Mouse (Mus musculus): ENCODE measurements around the gene Ptpra. TPM values are rescaled to one million over a fixed set of nuclear protein-coding genes. Genes with fewer than 3 reads are reported as not detected.
"Not testable (repeated sequence)": the region's sequence is repeated elsewhere in the genome, so short reads cannot be mapped to it uniquely, and the experiment has no call there.

The Ptpra gene
- polyA plus RNA-seq, 1 experiment from 2014 or later = 99.3 TPM

- Histone ChIP-seq H3K9me3 (ENCODE audit: low read depth, low read length) (no peaks in the 10 kb centered on the region; the same call in 1 of the 2 replicates), H3K36me3 (ENCODE audit: insufficient read depth) (no peaks in the 10 kb centered on the region), H3K4me3 (ENCODE audit: low read depth, low read length) (no peak overlapping the region), H3K27me3 (ENCODE audit: insufficient read depth, low read length) (peaks cover 4% of the 10 kb centered on the region; the same call in 1 of the 2 replicates), H3K27ac (ENCODE audit: low read depth) (no peak overlapping the region), H3K4me2 (no peak overlapping the region), H3K9ac (no peak overlapping the region), H3K4me1 (ENCODE audit: insufficient read depth) (no peaks in the 10 kb centered on the region)
- no peak for ATAC-seq (ENCODE audit: insufficient read depth)
- no peak for TF ChIP-seq CTCF (IDR thresholded peaks at IDR 0.05; ENCODE audit: low read depth)
- peak; percentile 17 for DNase-seq
- 86% methylated on average over 4 of the region's 4 CpGs for WGBS
Observed at GRCm38 (mm10) chr2:130488600-130488999, 38.5 kb downstream of the Ptpra start.

DNA sequence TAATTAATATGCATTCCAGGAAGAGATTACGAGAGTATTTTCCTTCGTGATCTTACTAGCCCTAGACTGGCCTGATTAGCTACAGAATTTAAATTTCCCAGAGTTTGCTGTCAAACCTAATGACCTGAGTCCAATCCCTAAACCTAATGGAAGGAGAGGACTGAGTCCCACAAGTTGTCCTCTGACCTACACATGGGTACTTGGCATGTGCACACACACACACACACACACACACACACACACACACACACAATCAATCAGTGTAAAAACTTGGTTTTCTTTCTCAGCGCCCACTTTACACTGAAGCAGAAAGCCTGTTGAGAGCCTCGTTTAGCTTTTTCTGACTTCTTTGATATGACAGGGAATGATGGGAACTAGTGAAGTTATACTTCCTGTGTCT is 41.1 kb downstream of the Ptpra start:
- Histone ChIP-seq H3K4me3 (ENCODE audit: low read depth, low read length) (no peak overlapping the region), H3K4me1 (ENCODE audit: insufficient read depth) (no peaks in the 10 kb centered on the region), H3K4me2 (no peak overlapping the region), H3K36me3 (ENCODE audit: insufficient read depth) (no peaks in the 10 kb centered on the region), H3K9me3 (ENCODE audit: low read depth, low read length) (no peaks in the 10 kb centered on the region), H3K27me3 (ENCODE audit: insufficient read depth, low read length) (no peaks in the 10 kb centered on the region), H3K9ac (no peak overlapping the region), H3K27ac (ENCODE audit: low read depth) (no peak overlapping the region)
- WGBS = 60% methylated on average over 4 of the region's 4 CpGs
- TF ChIP-seq CTCF (IDR thresholded peaks at IDR 0.05; ENCODE audit: low read depth) = no peak
- DNase-seq = no peak
- no peak for ATAC-seq (ENCODE audit: insufficient read depth)

- Histone ChIP-seq H3K9me3 (ENCODE audit: low read depth, low read length) (no peaks in the 10 kb centered on the region), H3K4me1 (ENCODE audit: insufficient read depth) (no peaks in the 10 kb centered on the region), H3K9ac (no peak overlapping the region), H3K4me2 (no peak overlapping the region), H3K4me3 (ENCODE audit: low read depth, low read length) (no peak overlapping the region), H3K27me3 (ENCODE audit: insufficient read depth, low read length) (no peaks in the 10 kb centered on the region), H3K36me3 (ENCODE audit: insufficient read depth) (no peaks in the 10 kb centered on the region), H3K27ac (ENCODE audit: low read depth) (no peak overlapping the region)
- ATAC-seq (ENCODE audit: insufficient read depth) (no peak), DNase-seq (peak; percentile 18)
- WGBS = 35% methylated on average over 7 of the region's 7 CpGs
- TF ChIP-seq CTCF (IDR thresholded peaks at IDR 0.05; ENCODE audit: low read depth) = 0 out of 2 replicates have a peak, but pooled peaks have one; percentile 2
Observed at GRCm38 (mm10) chr2:130491587-130491986, 41.5 kb downstream of the Ptpra start.

GRCm38 (mm10) chr2:130495114-130495513 is 45.0 kb downstream of the Ptpra start:
- not testable (repeated sequence) for H3K27ac ChIP-seq (ENCODE audit: low read depth); H3K36me3 ChIP-seq (ENCODE audit: insufficient read depth); H3K9me3 ChIP-seq (ENCODE audit: low read depth, low read length); H3K4me3 ChIP-seq (ENCODE audit: low read depth, low read length); ATAC-seq (ENCODE audit: insufficient read depth); DNase-seq; H3K4me2 ChIP-seq; H3K4me1 ChIP-seq (ENCODE audit: insufficient read depth); H3K9ac ChIP-seq; H3K27me3 ChIP-seq (ENCODE audit: insufficient read depth, low read length)
- 78% methylated on average over 4 of the region's 4 CpGs for WGBS

DNA sequence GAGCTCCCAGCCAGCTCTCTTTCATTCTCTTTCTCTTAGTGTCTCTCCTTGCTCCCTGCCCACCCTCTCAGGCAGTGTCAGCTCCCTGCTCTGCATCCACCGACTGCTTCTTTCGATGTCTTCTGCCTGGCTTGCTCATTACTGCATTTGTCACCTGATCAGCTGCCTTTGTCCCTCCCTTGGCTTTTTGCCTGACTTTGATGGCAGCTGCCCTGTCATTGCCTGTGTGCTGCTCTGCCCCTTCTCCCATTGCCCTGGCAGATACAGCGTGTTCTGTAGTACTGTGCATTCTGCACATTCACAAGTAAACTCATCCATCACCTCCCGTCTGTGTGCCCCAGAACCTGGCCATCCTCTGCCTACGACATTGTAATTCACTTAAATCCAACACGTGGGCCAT is 46.0 kb downstream of the Ptpra start:
- H3K4me2 ChIP-seq = no peak overlapping the region
- no peaks in the 10 kb centered on the region for H3K27me3 ChIP-seq (ENCODE audit: insufficient read depth, low read length)
- H3K4me1 ChIP-seq (ENCODE audit: insufficient read depth) = no peaks in the 10 kb centered on the region; the same call in 1 of the 2 replicates
- H3K9me3 ChIP-seq (ENCODE audit: low read depth, low read length) = no peaks in the 10 kb centered on the region
- H3K9ac ChIP-seq = no peak overlapping the region
- TF ChIP-seq CTCF (IDR thresholded peaks at IDR 0.05; ENCODE audit: low read depth) = no peak
- DNase-seq (peak; percentile 27), ATAC-seq (ENCODE audit: insufficient read depth) (no peak)
- WGBS = 47% methylated on average over 6 of the region's 6 CpGs
- no peaks in the 10 kb centered on the region for H3K36me3 ChIP-seq (ENCODE audit: insufficient read depth)
- no peak overlapping the region for H3K27ac ChIP-seq (ENCODE audit: low read depth)
- no peak overlapping the region for H3K4me3 ChIP-seq (ENCODE audit: low read depth, low read length)

GRCm38 (mm10) chr2:130496931-130497330 is 46.9 kb downstream of the Ptpra start:
- no peak overlapping the region for H3K4me2 ChIP-seq
- H3K4me3 ChIP-seq (ENCODE audit: low read depth, low read length) = no peak overlapping the region
- no peaks in the 10 kb centered on the region for H3K36me3 ChIP-seq (ENCODE audit: insufficient read depth)
- H3K4me1 ChIP-seq (ENCODE audit: insufficient read depth) = no peaks in the 10 kb centered on the region; the same call in 1 of the 2 replicates
- no peaks in the 10 kb centered on the region for H3K27me3 ChIP-seq (ENCODE audit: insufficient read depth, low read length)
- TF ChIP-seq CTCF (IDR thresholded peaks at IDR 0.05; ENCODE audit: low read depth) = no peak
- no peak overlapping the region for H3K9ac ChIP-seq
- no peaks in the 10 kb centered on the region for H3K9me3 ChIP-seq (ENCODE audit: low read depth, low read length)
- ATAC-seq (ENCODE audit: insufficient read depth) (no peak), DNase-seq (no peak)
- 67% methylated on average over 4 of the region's 4 CpGs for WGBS
- H3K27ac ChIP-seq (ENCODE audit: low read depth) = no peak overlapping the region

DNA sequence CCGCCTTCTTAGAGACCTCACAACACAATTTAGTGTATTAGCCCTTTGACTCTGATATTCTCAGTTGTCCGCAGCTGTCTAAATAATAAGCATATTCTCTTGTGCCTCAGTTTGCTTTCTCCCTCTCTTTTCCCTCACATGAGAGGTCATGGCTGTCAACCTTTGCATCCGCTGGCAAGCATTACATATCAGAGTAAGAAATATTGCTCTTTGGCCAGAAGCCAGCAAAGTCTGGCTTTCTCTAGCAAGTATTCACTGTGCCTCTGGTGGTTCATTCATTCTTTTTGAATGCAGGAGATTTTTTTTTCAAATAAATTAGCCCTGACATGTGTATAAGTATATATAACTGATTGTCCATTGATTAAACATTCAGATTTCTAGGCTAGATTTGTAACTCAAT is 49.5 kb downstream of the Ptpra start:
- TF ChIP-seq CTCF (IDR thresholded peaks at IDR 0.05; ENCODE audit: low read depth) = no peak
- Histone ChIP-seq H3K4me3 (ENCODE audit: low read depth, low read length) (no peak overlapping the region), H3K27ac (ENCODE audit: low read depth) (no peak overlapping the region), H3K9me3 (ENCODE audit: low read depth, low read length) (no peaks in the 10 kb centered on the region), H3K9ac (no peak overlapping the region), H3K4me2 (no peak overlapping the region), H3K4me1 (ENCODE audit: insufficient read depth) (no peaks in the 10 kb centered on the region; the same call in 1 of the 2 replicates), H3K27me3 (ENCODE audit: insufficient read depth, low read length) (no peaks in the 10 kb centered on the region), H3K36me3 (ENCODE audit: insufficient read depth) (peaks cover 6% of the 10 kb centered on the region; the same call in 1 of the 2 replicates)
- WGBS = 41% methylated on average over 3 of the region's 3 CpGs
- ATAC-seq (ENCODE audit: insufficient read depth) (peak; percentile 35; the same call in 1 of the 2 replicates), DNase-seq (peak; percentile 90)

DNA sequence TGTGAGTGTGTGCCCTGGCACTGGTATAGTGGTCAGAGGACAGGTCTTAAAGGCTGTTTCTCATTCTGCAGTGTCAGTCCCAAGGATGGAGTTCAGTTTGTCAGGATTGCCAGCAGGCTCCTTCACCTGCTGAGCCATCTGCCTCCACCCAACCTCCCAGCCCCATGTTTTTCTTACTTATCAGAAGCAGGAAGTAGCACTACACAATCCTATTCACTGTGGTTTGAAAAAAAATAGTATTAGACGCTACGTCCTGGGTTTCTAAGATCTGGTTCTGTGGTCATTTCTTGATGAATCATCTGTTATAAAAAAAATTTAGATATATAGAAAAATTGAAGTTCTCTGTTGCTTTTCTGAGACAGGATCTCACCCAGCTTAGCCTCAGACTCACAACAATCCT is 51.5 kb downstream of the Ptpra start:
- Histone ChIP-seq H3K9me3 (ENCODE audit: low read depth, low read length) (no peaks in the 10 kb centered on the region), H3K27ac (ENCODE audit: low read depth) (no peak overlapping the region), H3K4me3 (ENCODE audit: low read depth, low read length) (no peak overlapping the region), H3K36me3 (ENCODE audit: insufficient read depth) (peaks cover 17% of the 10 kb centered on the region; the same call in 1 of the 2 replicates), H3K27me3 (ENCODE audit: insufficient read depth, low read length) (no peaks in the 10 kb centered on the region), H3K4me1 (ENCODE audit: insufficient read depth) (no peaks in the 10 kb centered on the region; the same call in 1 of the 2 replicates), H3K4me2 (no peak overlapping the region), H3K9ac (no peak overlapping the region)
- ATAC-seq (ENCODE audit: insufficient read depth) (no peak), DNase-seq (no peak)
- TF ChIP-seq CTCF (IDR thresholded peaks at IDR 0.05; ENCODE audit: low read depth) = no peak
- 62% methylated on average over 2 of the region's 2 CpGs for WGBS

DNA sequence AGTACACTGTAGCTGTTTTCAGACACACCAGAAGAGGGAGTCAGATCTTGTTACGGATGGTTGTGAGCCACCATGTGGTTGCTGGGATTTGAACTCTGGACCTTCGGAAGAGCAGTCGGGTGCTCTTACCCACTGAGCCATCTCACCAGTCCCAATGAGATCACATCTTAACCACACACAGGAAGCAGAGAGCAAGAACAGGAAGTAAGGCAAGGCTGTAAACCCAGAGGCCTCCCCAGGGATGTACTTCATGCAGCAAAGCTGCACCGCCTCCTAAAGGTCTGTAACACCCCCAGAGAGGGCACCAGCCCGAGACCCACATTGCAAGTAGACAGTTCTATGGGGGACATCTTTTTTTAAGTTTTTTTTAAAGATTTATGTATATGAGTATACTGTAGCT is 61.5 kb downstream of the Ptpra start:
- not testable (repeated sequence) for H3K4me1 ChIP-seq (ENCODE audit: insufficient read depth); H3K4me3 ChIP-seq (ENCODE audit: low read depth, low read length); H3K9ac ChIP-seq; H3K9me3 ChIP-seq (ENCODE audit: low read depth, low read length); ATAC-seq (ENCODE audit: insufficient read depth); H3K27me3 ChIP-seq (ENCODE audit: insufficient read depth, low read length); H3K4me2 ChIP-seq; H3K27ac ChIP-seq (ENCODE audit: low read depth); DNase-seq
- peaks cover 25% of the 10 kb centered on the region; the same call in 1 of the 2 replicates for H3K36me3 ChIP-seq (ENCODE audit: insufficient read depth)
- 96% methylated on average over 5 of the region's 5 CpGs for WGBS

Measured in lung, embryonic 14.5 days (tissue).